Mouse (Mus musculus): Measurements from ENCODE around the gene Spen.

DNA sequence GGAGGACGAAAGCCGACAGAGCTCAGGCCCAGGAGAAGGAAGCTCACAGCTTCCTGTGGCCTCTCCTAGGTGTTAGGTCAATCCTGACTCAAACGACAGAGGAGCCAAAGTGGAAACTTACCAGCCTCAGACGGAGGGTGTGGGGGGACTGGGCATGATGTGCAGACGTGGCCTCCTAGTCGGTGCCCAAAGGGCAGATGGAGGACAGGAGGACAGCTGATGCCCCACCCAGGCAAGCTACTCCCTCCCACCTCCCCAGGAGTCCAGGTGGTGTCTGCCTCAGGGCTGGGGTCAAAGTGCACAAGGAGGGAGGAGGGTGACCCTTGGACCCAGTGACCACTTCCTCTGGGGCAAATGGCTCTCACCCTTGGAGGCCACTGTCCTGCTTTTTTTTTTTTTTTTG is 32.9 kb upstream of the Spen start:
- no peak for TF ChIP-seq POLR2A (IDR thresholded peaks at IDR 0.05; ENCODE audit: insufficient read depth, low read depth, low read length)
- TF ChIP-seq CTCF (IDR thresholded peaks at IDR 0.05) = no peak

All from heart, adult 2 months (tissue).